Mouse (Mus musculus): ENCODE measurements at regions not wholly inside any gene's neighbourhood (a gene's known extent, or its start where the extent isn't known, plus 50 kb on each side); places are given as distances from the start of the nearest gene placed in this dataset.

DNA sequence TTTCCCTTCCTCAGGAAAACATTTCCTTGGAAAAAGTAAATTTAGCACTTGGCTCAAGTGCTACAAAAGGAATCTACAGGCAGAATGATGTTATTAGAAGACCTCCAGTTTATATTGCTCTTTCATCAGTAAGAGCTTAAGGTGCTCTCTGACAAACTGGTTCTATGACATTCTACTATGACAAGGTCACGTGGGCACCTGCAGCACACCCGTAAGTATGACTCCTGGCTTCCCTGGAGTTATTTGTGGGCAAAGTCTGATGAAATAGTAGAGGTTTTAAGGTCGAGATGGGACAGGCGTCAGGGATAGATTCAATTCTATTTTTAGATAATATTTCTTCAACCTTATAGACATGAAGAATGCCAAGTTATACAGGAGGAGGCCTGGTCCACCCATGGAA lies 84.9 kb upstream of the Ccn6 start:
- no peak for DNase-seq

DNA sequence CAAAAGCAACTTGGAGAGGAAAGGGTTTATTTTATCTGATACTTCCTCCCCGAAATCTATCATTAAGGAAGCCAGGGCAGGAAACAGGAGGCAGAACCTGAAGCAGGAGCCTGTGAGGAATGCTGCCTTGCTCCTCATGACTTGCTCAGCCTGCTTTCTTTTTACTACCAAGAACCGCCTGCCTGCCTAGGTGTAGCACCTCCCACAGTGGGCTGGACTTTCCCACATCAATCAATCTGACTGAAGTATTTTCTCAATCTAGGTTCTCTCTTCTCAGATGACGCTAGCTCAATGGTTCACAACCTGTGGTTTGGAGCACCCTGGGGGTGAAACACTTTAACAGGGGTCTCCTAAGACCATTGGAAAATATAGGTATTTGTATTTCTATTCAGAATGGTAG lies 83.4 kb upstream of the Ccn6 start:
- DNase-seq = no peak

DNA sequence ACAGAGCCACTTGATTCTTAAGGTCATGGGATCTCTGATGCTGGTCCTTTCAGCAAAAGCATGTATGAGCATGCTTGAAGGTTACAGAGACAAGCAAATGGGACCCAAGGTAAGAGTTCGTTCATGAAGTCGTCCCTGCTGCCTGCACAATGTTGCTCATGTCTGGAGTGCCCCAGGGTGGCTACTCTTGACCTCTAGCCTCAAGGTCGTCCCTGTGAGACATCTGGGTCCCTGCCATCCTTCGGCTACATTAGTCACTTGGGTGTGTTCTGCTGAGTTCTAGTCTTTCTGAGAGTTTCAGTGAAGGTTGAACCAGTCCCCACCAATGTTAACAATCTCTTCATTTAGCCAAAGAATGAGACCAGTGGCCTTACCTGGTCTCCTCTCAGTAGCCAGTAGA lies 81.5 kb upstream of the Ccn6 start:
- DNase-seq = no peak

DNA sequence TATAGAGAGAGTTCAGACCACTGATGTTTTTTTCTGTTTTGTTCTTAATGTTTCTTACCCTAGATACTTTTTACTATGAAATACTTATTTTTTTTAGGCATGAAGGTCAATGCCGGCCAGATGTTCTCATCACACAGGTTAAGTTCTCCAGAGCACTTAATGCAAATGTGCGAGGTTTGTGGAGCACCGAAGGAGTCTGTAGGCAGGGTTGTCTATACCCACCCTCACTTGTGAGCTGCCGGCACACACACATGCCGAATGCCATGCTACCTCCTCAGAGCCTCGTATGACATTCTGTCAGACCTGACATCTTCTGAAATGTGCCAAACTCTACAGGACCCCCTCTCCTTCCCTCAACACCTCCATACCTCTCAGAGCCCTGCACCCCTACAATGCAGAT lies 80.5 kb upstream of the Ccn6 start:
- no peak for DNase-seq

DNA sequence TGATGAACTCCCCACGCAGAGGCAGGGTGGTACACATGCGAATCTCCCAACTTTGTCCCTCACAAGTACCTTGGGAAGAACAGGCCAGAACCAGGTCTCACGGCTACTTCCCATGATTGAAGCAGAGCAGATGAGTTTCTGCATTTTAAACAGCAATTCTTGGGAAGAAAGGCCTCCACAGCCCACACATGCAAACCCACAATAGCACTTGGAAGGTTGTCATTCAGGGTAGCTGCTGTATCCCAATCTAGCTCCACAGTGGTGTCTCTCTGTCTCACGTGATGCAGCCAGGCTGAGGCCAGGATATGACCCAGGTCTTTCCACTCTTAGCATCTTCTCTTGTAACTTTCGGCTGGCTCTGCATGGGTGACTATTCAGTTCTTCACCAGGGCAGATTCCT lies 78.8 kb upstream of the Ccn6 start:
- DNase-seq = no peak

DNA sequence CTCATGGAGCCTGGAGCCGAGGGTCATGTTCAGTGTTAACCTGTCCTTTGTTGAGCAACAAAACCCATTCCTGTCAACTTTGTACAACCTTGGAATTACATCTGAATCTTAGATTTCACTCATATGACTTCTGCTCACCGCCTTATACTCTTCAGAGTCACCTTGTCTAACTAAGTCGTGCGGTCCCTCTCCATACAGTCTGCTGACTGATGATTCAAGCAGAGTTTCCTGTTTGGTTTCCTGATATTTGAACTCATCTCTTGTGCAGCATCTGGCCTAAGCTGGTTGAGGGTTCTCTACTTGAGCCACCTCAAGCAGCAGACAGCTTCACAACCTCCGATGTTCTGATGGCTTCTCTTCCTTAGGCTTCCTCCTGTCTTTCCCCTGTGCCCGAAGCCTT lies 78.3 kb upstream of the Ccn6 start:
- no peak for DNase-seq

DNA sequence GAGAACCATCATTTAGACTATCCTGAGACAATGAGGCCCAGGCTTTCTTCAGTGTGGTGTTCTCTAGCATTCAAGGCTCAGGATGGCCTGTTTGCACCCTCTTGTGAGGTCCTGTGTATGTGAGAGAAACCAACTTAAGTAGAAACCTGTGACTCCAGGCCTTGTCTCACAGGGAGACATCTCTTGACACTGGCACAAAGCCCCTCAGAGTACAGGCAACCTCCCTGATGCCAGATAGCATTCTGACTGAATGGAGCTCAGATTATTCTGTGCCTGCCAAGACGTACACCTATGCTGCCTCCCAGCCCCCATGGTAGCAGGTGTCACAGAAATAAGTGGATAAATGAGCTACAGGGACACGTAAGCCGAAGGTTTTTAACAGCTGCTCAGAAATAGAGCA lies 77.9 kb upstream of the Ccn6 start:
- DNase-seq = no peak

DNA sequence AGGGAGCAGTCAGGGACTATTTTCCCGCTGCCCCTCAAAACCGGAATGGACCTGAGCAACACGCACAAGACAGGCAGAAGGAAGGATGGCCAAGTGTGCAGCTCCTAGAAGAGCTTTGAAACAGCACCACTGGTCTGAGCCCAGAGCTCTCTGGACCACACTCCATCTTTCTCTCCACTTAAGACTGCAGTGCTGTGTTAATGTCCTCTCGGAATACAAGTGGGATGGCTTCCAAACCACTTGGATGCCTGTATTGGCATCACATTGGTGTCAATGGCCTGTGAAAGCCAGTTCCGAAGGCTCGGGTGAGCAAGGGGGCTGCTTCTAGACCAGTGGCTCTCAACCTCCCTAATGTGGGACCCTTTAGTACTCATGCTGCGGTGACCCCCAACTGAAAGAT lies 77.4 kb upstream of the Ccn6 start:
- DNase-seq = no peak

DNA sequence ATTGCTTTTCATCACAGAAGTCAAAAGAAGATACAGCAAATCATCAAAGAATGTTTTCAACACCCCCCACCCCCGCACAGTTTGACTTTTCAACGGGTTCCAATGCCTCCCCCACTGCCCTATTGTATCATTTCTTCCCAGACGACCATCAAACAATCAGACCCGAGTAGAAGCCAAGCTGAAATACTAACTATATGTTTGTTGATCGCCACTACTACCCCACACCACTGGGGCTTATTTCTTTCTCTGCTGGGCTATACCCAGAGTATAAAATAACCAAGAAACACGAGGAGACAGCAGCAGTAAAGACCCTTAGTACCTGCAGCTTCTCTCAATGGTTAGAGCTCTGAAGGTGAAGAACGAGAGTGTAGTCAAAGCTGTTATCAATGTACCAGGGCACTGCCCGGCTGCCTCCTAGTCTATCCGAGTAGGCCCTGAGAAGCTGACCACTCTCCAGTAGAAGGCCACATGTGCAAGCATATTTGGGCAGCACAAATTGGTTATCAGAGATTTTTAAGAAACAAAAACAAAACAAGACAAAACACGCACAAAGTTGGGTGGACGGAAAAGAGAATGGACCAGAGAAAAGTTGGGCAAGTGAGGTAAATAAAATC lies 76.7 kb upstream of the Ccn6 start:
- DNase-seq = no peak

DNA sequence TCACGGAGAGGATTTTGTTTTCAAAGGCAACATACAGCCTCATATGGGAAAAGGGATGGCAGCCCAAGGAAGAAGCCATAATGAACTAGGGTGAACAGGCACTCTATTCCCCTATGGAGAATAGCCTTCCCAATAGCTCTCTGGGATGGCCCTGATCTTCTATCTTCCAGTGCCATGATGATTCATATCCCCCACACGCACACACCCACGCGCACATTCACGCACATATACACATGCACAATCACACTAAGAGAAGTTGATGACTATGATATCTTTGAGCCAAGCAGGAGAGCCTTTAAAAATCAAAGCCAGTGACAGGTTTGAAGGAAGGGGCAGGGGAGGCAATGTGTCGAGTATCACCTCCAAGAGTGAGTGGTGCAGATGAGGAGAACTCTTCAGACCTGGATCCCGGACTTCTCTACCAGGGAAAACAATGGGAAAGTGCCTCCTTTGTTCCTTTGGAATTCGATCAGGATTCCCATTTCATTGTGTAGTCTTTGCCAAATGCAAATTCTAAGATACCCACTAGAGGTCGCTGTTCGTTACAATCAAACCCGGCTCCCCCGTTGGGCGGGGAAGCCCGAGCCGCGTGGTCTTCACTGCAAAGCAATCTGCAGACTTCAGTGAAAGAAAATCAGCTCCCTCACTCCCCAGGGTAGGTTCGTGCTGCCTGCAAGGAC lies 76.0 kb upstream of the Ccn6 start:
- DNase-seq = peak; percentile 52

DNA sequence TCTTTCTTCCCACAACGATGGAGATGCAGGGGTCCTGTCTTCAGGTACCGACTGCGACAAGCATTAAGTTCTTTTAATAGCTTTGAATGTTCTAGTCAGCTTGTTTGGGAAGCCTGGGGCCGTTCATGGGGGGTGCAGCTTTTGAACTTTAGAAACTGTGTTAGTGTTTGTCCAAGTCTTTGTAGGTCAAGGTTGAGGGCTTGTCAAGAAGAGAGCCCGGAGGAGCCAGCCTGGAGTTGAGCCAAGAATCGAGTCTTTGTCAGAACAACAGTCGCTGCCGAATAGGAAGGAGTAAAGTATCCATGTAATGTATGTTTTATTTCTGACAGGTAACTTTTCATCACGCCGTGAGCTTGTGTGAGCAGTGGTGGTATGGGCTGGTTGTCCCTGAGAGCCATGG lies 75.0 kb upstream of the Ccn6 start:
- DNase-seq = no peak

DNA sequence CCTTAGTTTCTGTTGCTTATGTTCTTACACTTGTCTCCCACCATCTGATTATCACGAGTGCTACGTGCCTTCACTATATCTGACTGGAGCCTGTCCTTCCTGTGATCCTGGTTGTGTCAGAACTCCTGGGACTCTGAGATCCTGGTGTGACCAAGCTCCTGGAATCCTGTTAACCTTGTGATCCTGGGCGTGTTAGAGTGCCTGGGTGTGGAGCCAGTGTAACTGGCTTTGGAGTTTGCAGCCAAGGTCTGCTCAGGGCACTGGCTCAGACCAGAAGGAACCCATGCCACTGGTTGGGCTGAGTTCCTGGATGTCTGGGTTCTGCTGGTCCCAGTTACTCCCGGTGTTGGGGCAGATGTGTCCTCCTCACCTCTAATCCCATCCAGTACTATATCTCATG lies 74.0 kb upstream of the Ccn6 start:
- DNase-seq = no peak

DNA sequence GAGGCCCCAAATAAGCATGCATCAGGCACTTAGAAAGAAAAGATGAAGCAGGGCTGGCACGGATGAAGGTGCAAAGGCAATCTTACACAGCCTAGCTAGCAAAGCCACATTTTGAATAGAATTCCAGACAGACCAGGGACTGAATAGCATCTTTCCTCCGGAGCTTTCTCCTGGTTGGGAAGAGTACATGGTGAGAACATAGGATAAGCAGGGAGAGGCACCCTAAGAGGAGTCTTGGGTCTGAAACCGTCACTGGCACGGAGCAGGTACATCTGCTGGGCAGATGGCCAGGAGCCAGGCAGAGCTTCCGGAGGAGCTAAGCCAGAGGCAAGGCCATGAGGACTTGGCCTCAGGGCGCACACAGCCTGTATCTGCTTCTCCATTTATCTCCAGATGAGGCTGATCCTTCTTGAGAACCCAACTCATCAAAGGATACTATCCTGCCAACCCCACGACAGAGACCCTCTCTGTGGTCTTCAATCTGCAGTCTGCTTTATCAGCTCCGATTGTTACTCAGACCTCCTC lies 70.4 kb upstream of the Ccn6 start:
- DNase-seq = no peak

DNA sequence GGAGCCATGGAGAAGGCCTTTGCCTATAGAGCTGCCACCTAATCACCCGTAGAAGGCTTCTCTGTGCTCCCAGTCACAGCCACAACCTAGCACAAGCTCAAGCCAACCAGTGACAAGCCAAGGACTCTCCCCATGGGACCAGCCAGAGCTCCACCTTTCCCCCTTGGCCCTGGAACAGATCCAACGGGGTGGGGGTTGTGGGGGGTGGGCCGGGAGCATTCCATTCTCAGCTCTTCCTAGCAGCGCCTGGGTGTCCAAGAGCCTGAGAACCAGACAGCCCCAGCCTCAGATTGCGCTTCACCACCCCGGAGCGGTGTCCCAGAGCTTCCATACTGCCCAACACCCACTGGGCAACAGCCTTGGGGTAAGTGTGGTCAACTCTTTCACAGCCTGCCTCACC lies 69.6 kb upstream of the Ccn6 start:
- no peak for DNase-seq

DNA sequence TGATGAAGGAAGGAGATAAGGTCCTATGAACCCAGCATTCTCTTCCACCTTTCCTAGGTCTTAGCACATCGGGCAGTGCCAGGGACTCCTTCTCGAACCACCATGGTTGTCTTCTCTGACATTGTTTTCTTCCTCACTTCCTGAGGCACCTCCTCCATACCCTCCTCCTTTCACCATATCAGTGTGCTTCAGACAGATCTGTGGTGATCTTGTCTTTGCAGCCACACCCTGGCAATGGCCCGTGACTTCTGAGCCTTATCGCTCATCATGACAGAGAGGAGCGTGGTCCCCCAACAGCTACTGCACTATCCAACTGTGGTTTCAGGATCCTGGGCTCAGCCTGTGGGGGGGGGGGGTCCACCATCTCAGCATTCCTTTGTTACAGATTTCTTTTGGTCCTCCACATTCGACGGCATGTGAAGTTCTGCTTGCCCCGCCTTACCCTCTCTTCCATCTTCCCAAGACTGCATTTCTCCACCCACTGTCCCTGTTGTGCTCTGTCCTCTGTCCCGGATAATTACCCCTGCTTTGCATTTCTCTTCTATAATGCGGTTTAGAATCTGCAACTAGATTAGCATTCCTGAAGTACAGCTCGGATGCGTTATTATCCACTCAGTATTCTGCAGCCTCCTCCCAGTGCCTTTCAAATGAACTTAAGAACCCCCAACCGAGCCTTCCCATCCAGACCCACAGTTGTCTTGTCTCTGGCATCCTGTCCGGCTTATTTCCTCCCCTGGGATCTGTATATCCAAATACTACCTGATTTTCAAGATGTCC lies 67.2 kb upstream of the Ccn6 start:
- DNase-seq = no peak

DNA sequence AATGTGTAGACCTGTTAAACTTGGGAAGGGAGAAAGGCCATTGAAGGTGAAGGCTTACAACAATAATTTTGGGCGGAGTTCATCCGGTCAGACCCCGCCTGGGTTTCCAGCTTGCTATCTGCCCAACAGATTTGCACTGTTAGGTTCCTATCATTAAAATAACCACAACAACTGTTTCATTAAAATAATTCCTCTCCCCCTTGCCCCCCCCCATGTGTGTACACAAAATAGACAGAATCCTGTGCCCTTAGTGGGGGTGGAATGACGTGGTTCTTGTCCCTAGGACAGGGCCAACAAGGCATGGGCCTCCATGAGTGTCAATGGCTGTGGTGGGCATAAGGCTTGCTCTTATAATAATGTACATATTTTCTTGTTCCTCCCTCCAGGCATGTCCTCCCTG lies 65.6 kb upstream of the Ccn6 start:
- DNase-seq = no peak

DNA sequence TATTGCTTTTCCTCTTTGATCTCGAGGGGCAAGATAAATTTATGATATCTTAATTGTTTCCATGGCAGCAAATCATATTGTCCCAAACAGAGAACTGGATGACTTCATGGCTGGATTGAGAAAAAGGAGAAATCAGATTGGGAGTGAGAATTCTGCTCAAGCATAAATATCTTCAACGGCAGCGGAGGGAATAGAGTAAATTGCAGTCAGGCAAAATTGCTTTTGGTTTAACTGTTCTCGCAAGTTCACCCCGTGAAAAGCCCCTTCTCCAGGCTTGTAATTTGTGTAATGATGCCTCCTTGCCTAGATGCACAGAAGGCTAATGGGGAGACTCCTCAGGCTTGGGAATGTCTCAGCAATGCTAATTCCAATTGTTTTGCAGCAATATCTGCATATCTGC lies 64.4 kb upstream of the Ccn6 start:
- no peak for DNase-seq

DNA sequence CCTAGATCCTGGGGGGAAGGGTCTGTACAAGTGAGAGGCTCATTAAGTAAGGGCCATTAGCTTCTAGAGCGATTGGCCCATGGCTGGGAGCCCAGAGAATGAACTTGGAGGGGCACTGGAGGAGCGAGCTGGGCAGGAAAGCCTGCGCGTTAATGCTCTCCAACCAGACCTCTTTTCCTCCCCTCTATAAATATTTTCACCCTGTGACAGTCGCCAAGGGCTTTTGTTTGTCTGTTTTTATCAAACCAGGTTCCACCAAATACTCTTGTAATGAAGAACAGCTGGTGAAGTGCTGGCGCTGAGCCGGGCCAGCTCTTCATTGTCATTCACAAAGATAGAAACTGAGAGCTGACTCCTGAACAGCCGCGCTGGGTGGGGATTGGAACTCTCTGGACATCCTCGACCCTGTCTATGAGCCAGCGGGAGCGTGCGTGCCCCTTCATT lies 63.9 kb upstream of the Ccn6 start:
- DNase-seq = no peak

DNA sequence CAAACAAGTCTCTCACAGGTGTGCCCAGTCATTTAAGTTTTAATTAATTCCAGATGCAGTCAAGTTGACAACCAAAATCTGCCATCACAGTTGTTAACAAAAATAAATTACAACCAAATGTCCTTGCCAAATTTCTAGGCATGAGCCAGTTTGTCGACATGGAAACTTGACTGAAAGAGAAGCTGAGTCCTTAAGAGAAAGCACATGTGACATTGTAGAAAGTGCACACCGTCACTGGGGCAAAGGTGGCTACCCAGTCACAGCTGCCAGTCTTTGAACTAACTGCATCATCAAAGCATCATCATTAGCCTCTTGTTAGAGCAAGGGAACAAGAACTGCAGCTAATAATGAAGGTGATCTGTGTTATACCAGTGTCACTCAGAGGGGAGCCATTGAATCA lies 62.9 kb upstream of the Ccn6 start:
- no peak for DNase-seq

DNA sequence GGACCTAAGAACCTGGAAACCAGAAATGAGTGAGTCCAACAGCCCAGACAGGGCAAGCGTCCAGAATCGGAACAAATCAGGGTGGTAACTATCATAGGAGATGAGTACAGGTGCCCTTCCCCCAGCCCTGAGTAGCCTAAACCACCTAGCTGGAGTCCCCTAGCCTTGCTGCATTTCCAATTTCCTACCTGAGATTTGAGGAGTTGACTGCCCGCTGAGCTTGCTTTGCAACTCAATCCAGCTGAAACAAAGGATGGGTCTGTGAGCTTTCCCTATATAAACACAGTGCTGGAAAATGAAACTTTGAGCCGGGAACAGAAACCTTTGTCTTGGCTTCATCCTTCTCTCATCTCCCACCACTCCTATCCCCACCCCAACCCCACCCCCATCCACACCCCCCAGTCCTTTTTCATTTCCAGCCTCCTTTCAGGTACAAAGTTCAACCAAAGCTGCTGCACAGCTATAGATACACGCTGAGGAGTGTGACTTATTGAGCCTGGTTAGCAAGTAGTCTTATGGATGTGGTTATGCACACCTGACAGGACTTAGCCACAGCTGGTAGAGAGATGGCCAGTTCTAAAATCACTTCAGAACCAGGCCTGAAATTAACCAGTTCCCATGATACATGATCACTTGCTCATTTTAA lies 61.0 kb upstream of the Ccn6 start:
- no peak for DNase-seq

DNA sequence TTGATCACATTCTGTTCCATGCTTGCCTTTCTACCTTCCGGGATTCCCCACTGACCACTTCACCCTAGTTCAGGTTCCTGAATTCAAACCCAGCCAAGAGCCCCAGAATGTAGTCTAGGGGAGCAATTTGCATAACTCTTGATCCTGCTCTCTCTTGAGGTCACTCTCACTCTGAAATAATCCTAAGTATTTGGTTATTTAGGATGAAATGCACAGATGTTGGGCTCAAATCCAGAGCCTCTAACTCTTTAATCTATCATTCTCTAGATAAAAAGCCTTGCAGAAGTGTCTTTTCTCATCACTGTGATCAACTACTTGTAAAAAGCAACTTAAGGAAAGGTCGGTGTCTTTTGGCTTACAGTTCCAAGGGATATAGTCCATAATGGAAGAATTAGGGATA lies 57.4 kb upstream of the Ccn6 start:
- no peak for DNase-seq

DNA sequence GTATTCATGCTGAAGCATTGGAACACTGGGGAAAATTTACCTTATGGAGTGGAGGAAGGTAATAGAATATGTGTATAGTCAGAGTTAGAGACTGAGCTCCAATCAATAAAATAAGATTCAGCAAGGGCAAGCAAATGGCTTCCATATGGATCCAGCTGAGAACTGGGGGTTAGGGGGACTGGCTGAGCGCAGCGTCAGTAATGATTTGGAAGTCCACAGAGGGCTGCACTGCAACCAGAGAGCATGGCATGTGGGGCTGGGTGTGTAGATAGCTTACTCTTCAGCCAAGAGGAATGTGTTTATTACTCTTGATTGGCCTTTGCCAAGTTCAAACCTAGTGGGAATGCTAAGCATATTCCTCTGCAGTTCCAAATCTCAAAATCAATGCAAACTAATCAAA lies 55.8 kb upstream of the Ccn6 start:
- DNase-seq = no peak

DNA sequence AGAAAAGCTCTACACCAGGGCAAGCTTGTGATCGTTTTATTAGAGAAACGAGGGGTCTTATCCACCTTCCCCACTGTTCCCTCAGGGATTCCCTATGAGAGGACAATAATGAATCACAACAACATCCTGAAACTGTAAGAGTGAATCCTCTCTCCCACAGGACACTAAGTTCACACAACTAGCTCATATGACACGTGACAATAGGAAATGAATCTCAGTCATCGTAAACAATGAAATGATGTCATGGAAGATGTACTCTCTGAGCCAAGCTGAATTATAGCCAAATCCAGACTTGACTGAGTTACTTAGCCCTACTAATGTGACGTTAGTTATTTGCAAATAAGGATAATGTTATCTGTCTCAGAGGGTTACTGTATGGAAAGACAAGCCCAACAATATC lies 54.6 kb upstream of the Ccn6 start:
- no peak for DNase-seq

Data from kidney, adult 18-20 months (tissue).